In genomic region chr1:67465527-67465926, GRCm38 (mm10) we compare ENCODE assay signal across 18 mouse cellular contexts.
A peak's percentile ranks its signal among the peaks of the same experiment; 100 is the strongest.
DNase-seq lines count a peak whose midpoint lies in the region; ATAC-seq and TF ChIP-seq lines count a peak whose summit lies in the region.
"Had no signal": no experiment of that assay in that cellular context is flagged by ENCODE, and none has a peak within 500 bp of the region (broad histone marks: within the 10 kb centered on the region; RNA-seq: fewer than 3 reads in every experiment).

No protein-coding gene starts in this region.

- no peak overlapping the region for H3K4me3 ChIP-seq in heart, embryonic 10.5 days
- H3K4me3 ChIP-seq in limb, embryonic 11.5 days (ENCODE audit: low read depth, low read length): no peak overlapping the region
- no peak overlapping the region for H3K4me3 ChIP-seq in midbrain, embryonic 11.5 days (ENCODE audit: low read depth, low read length)
- H3K4me3 ChIP-seq: forebrain, embryonic 15.5 days; hindbrain, embryonic 15.5 days; limb, embryonic 15.5 days; midbrain, embryonic 15.5 days; myocyte had no signal

- TF ChIP-seq CTCF in brain, embryonic 14.5 days (IDR thresholded peaks at IDR 0.05; ENCODE audit: borderline replicate concordance, extremely low read depth, insufficient read depth, insufficient read length): no peak

- WGBS in heart, embryonic 10.5 days: 30% methylated on average over 4 of the region's 4 CpGs
- WGBS in limb, embryonic 11.5 days: 24% methylated on average over 4 of the region's 4 CpGs
- 61% methylated on average over 4 of the region's 4 CpGs for WGBS in midbrain, embryonic 11.5 days

- peak; percentile 57; the same call in 1 of the 2 replicates for ATAC-seq in limb, embryonic 11.5 days (ENCODE audit: insufficient number of reproducible peaks, low FRiP score, low TSS enrichment, low read depth)
- no peak for ATAC-seq in midbrain, embryonic 11.5 days (ENCODE audit: low FRiP score)
- ATAC-seq: forebrain, embryonic 15.5 days; intestine, embryonic 16.5 days; midbrain, embryonic 15.5 days had no signal

- DNase-seq in heart, embryonic 10.5 days (ENCODE audit: low spot score): peak; percentile 76
- DNase-seq in heart, postnatal 14 days: no peak
- peak; percentile 30 for DNase-seq in brain, embryonic 14.5 days (ENCODE audit: low read depth)
- DNase-seq in embryo, embryonic 11.5 days (ENCODE audit: low read depth, low spot score): peak; percentile 14
- DNase-seq in limb, embryonic 11.5 days (ENCODE audit: low spot score): peak; percentile 36
- no peak for DNase-seq in left cerebral cortex, postnatal 10 days (ENCODE audit: extremely low spot score in 1 of 2, low spot score in 2 of 2)
- DNase-seq in midbrain, embryonic 11.5 days (ENCODE audit: low spot score, missing footprints): no peak
- DNase-seq: adrenal gland, postnatal 36 days; cerebellum, adult 2 months; heart, postnatal 4 days; lung, postnatal 14 days; thymus, postnatal 4 days had no signal

- H3K9ac ChIP-seq in limb, embryonic 11.5 days (ENCODE audit: low read length): no peak overlapping the region
- no peak overlapping the region for H3K9ac ChIP-seq in midbrain, embryonic 11.5 days (ENCODE audit: low read length)
- H3K9ac ChIP-seq: forebrain, embryonic 15.5 days; hindbrain, embryonic 15.5 days; limb, embryonic 15.5 days; midbrain, embryonic 15.5 days had no signal

- H3K4me2 ChIP-seq in limb, embryonic 11.5 days (ENCODE audit: low read depth, severe bottlenecking): no peak overlapping the region
- no peak overlapping the region for H3K4me2 ChIP-seq in midbrain, embryonic 11.5 days
- H3K4me2 ChIP-seq: forebrain, embryonic 15.5 days; hindbrain, embryonic 15.5 days; limb, embryonic 15.5 days; midbrain, embryonic 15.5 days had no signal

- TF ChIP-seq POLR2A in brain, embryonic 14.5 days (IDR thresholded peaks at IDR 0.05; ENCODE audit: borderline replicate concordance, extremely low read depth, insufficient read depth, insufficient read length, poor library complexity, severe bottlenecking): no peak

- H3K27me3 ChIP-seq in heart, embryonic 10.5 days (ENCODE audit: insufficient read depth, poor library complexity, severe bottlenecking): no peaks in the 10 kb centered on the region
- H3K27me3 ChIP-seq in limb, embryonic 11.5 days (ENCODE audit: control insufficient read depth, insufficient read depth, low read length): no peaks in the 10 kb centered on the region
- H3K27me3 ChIP-seq in midbrain, embryonic 11.5 days (ENCODE audit: control insufficient read depth, insufficient read depth, low read length): no peaks in the 10 kb centered on the region
- H3K27me3 ChIP-seq: forebrain, embryonic 15.5 days; hindbrain, embryonic 15.5 days; limb, embryonic 15.5 days; midbrain, embryonic 15.5 days had no signal

- H3K9me3 ChIP-seq in heart, embryonic 10.5 days: no peaks in the 10 kb centered on the region
- H3K9me3 ChIP-seq in limb, embryonic 11.5 days (ENCODE audit: control insufficient read depth, low read length): no peaks in the 10 kb centered on the region
- no peaks in the 10 kb centered on the region for H3K9me3 ChIP-seq in midbrain, embryonic 11.5 days (ENCODE audit: control insufficient read depth, low read length)
- H3K9me3 ChIP-seq: forebrain, embryonic 15.5 days; hindbrain, embryonic 15.5 days; limb, embryonic 15.5 days; midbrain, embryonic 15.5 days had no signal

- no peak overlapping the region for H3K27ac ChIP-seq in heart, embryonic 10.5 days
- H3K27ac ChIP-seq in limb, embryonic 11.5 days (replicated peaks; ENCODE audit: low read depth, low read length): no peak overlapping the region
- no peak overlapping the region for H3K27ac ChIP-seq in midbrain, embryonic 11.5 days (ENCODE audit: low read depth, low read length)
- H3K27ac ChIP-seq: forebrain, embryonic 15.5 days; hindbrain, embryonic 15.5 days; limb, embryonic 15.5 days; midbrain, embryonic 15.5 days had no signal

- intact Hi-C loops in heart, postnatal 14 days (cut with DNase I): no loop called here
- intact Hi-C loops in left cerebral cortex, postnatal 10 days (cut with DNase I): no loop called here

- H3K36me3 ChIP-seq in heart, embryonic 10.5 days: no peaks in the 10 kb centered on the region
- H3K36me3 ChIP-seq in limb, embryonic 11.5 days (ENCODE audit: control insufficient read depth, insufficient read depth, low read length): no peaks in the 10 kb centered on the region
- no peaks in the 10 kb centered on the region for H3K36me3 ChIP-seq in midbrain, embryonic 11.5 days (ENCODE audit: control insufficient read depth, insufficient read depth, low read length)
- H3K36me3 ChIP-seq: forebrain, embryonic 15.5 days; hindbrain, embryonic 15.5 days; limb, embryonic 15.5 days; midbrain, embryonic 15.5 days had no signal

- H3K4me1 ChIP-seq in heart, embryonic 10.5 days: peaks cover 7% of the 10 kb centered on the region; the same call in 1 of the 2 replicates
- H3K4me1 ChIP-seq in limb, embryonic 11.5 days (ENCODE audit: control insufficient read depth, insufficient read depth, low read length): 0 out of 2 replicates have a peak, but pooled peaks cover 4% of the 10 kb centered on the region
- no peaks in the 10 kb centered on the region for H3K4me1 ChIP-seq in midbrain, embryonic 11.5 days (ENCODE audit: control insufficient read depth, insufficient read depth, low read length)
- H3K4me1 ChIP-seq: limb, embryonic 15.5 days had no signal

Comparison
In these comparisons a context has a peak if more than half of its experiments do, and no peak if none do; other contexts are left out.
1. DNase-seq: peak in heart, embryonic 10.5 days (single experiment), brain, embryonic 14.5 days (single experiment), embryo, embryonic 11.5 days (single experiment) and limb, embryonic 11.5 days (single experiment); none in heart, postnatal 14 days (0 of 2), left cerebral cortex, postnatal 10 days (0 of 2) and midbrain, embryonic 11.5 days (single experiment).